Mouse (Mus musculus): ENCODE measurements around the gene Fcho1.

DNA sequence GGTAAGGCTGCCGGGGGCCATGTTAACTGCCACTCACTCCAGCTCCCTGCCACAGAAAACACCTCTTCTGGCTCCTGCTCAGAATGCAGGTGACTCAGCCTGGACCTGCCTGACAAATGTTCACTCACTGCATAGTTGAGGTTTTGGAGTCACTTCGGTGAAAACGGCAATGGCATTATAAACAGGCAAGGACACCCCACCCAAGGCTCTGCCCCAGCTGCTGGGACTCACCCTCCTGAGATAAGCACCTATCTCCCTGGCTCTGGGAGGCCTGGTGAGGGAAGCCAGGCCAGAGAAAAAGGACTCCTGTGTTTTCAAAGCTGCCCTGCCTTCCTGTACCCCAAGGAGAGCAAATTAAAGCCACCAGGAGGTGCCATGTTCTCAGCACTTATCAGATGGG, 22.6 kb downstream of the Fcho1 start:
- TF ChIP-seq CTCF (IDR thresholded peaks at IDR 0.05; ENCODE audit: insufficient read depth, low read length): no peak
- TF ChIP-seq POLR2A (IDR thresholded peaks at IDR 0.05; ENCODE audit: borderline replicate concordance, extremely low read depth, low read depth, low read length): no peak

Data from lung, adult 2 months (tissue).